Mouse (Mus musculus) intestine, embryonic 16.5 days (tissue): ENCODE measurements around the gene Aff3. TPM values are rescaled to one million over a fixed set of nuclear protein-coding genes. Genes with fewer than 3 reads are reported as not detected.

Source experiments
- ATAC-seq: fragments of 200-750 bp; cut with Nextera tagmentation; 2 replicates; pipeline ENCODE4 v1.8.0; 2017; ENCODE audit warnings: moderate TSS enrichment, moderate library complexity
- H3K27ac ChIP-seq: fragments of 300-500 bp; sonication (generic); 2 replicates; pipeline ENCODE4 v1.5.1; 2014; ENCODE audit warnings: mild to moderate bottlenecking, low read length
- H3K27me3 ChIP-seq: fragments of 300-500 bp; sonication (generic); replicated peaks from 2 replicates; pipeline ENCODE4 v1.6.1; 2014; ENCODE audit warnings: low read length, control low read depth, mixed read lengths; ENCODE audit not compliant: control insufficient read depth, insufficient read depth
- H3K36me3 ChIP-seq: fragments of 300-500 bp; sonication (generic); 2 replicates; pipeline ENCODE4 v1.6.1; 2014; ENCODE audit warnings: low read length, control low read depth; ENCODE audit not compliant: control insufficient read depth, insufficient read depth
- H3K4me1 ChIP-seq: fragments of 300-500 bp; sonication (generic); 2 replicates; pipeline ENCODE4 v1.6.1; 2014; ENCODE audit warnings: low read length, control low read depth, mixed read lengths; ENCODE audit not compliant: control insufficient read depth, insufficient read depth
- H3K4me2 ChIP-seq: fragments of 300-500 bp; sonication (generic); 2 replicates; pipeline ENCODE4 v1.6.1; 2014; ENCODE audit warnings: low read depth, low read length, control low read depth
- H3K4me3 ChIP-seq: fragments of 300-500 bp; sonication (generic); 2 replicates; pipeline ENCODE4 v1.5.1; 2014; ENCODE audit warnings: mild to moderate bottlenecking, low read length
- H3K9ac ChIP-seq: fragments of 300-500 bp; sonication (generic); 2 replicates; pipeline ENCODE4 v1.6.1; 2014; ENCODE audit warnings: low read depth, low read length
- H3K9me3 ChIP-seq: fragments of 300-500 bp; sonication (generic); 2 replicates; pipeline ENCODE4 v1.6.1; 2016; ENCODE audit warnings: low read length, control low read depth; ENCODE audit not compliant: control insufficient read depth
- WGBS: fragments of 180-500 bp; shearing (Covaris S2); extraction: QIAGEN DNeasy Blood & Tissue Kit; methylation state at CpG from one replicate; pipeline ENCODE4 v1.1.7; 2014; 5-methylcytosine and 5-hydroxymethylcytosine counted together
- polyA plus RNA-seq: library from polyadenylated mRNA; unstranded; fragments of >200 nt; fragmentation: Nextera tagmentation; extraction: Ambion mirVana; gene quantifications from 2 replicates; pipeline ENCODE4 v1.2.1, GENCODE M21; 2015

Aff3 gene
- polyA plus RNA-seq, 1 experiment from 2014 or later, result 2.1 TPM

DNA sequence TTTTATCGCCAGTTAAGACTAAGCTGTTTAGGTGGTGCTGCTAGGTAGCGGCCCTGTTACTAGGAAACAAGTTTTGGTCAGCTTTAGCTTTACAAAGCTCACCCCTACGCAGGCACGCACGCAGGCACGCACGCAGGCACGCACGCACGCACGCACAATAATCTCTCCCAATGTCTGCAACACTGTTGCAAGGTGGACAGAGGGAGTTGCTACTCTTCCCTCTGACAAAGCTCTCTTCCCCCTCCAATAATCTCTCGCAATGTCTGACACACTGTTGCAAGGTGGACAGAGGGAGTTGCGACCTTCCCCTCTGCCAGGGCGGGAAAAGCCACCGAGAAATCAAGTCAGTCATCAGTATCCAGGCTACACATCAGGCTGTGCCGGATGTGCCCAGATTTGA, 425.2 kb downstream of the Aff3 start:
- 94% methylated on average over 16 of the region's 16 CpGs for WGBS
- no peak overlapping the region for H3K9ac ChIP-seq
- peaks cover 16% of the 10 kb centered on the region for H3K4me1 ChIP-seq
- no peaks in the 10 kb centered on the region for H3K27me3 ChIP-seq
- no peak overlapping the region for H3K27ac ChIP-seq
- no peaks in the 10 kb centered on the region for H3K36me3 ChIP-seq
- H3K9me3 ChIP-seq, result no peaks in the 10 kb centered on the region
- no peak overlapping the region for H3K4me2 ChIP-seq
- H3K4me3 ChIP-seq, result no peak overlapping the region
- ATAC-seq, result no peak

DNA sequence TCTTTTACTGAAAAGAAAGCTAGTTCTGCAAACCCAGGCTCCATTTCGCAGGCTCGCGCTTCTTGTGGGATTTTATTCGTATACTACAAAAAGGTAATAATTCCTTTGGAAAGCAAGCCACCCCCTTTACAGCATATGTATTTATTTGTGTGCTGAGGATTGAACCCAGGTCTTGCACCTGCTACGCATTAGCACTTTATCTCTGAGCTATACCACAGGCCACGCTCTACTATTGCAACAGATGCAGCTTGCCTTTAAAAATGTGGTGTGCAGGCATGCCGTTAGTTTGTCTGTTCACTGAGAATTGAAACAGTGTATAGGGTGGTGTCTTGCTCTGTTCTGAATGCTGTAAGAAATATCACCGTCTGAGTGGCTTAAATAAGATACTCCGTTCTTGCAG, 426.9 kb downstream of the Aff3 start:
- Histone ChIP-seq H3K4me2 (no peak overlapping the region), H3K9me3 (no peaks in the 10 kb centered on the region), H3K4me3 (no peak overlapping the region), H3K27me3 (no peaks in the 10 kb centered on the region), H3K9ac (no peak overlapping the region), H3K36me3 (no peaks in the 10 kb centered on the region), H3K4me1 (peaks cover 16% of the 10 kb centered on the region), H3K27ac (no peak overlapping the region)
- ATAC-seq, result no peak
- 94% methylated on average over 9 of the region's 9 CpGs for WGBS

DNA sequence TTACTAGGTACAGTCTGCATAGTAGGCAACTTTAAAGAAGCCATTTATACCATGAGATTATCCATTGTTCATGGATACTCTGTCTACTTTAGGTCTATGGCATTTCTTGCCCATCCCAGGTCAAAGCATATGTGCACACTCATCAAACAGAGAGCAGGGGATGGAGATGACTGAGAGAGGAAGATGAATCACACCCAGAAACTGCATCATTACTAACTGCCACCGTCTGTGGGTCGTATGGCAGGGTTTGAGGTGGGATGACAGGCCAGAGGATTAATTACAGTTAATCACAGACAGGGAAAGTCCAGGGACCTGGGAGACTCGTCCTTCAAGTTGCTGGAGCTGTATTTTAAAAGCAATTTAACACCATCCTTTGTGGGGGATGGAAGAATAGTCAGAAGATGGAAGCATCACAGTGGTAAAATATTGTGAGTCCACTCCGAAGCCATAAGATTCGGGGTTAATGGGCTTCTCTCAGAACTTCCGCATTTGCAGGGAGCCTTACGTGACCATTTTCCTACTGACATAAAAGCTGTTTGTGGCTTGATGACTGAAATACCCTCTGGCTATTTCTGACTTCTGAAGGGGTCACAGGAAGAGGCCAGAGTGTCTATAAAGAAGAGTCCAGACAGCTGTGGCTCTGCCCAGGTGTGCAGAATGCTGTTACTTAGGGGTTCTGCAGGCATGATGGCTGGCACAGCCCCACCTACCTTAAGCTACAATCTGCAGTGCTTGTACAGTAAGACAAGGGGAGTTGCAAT, 427.5 kb downstream of the Aff3 start:
- ATAC-seq, result no peak
- H3K9ac ChIP-seq, result no peak overlapping the region
- H3K27ac ChIP-seq, result no peak overlapping the region
- H3K4me3 ChIP-seq, result no peak overlapping the region
- H3K36me3 ChIP-seq, result no peaks in the 10 kb centered on the region
- H3K4me2 ChIP-seq, result no peak overlapping the region
- no peaks in the 10 kb centered on the region for H3K9me3 ChIP-seq
- H3K4me1 ChIP-seq, result peaks cover 11% of the 10 kb centered on the region
- no peaks in the 10 kb centered on the region for H3K27me3 ChIP-seq
- 64% methylated on average over 7 of the region's 7 CpGs for WGBS

DNA sequence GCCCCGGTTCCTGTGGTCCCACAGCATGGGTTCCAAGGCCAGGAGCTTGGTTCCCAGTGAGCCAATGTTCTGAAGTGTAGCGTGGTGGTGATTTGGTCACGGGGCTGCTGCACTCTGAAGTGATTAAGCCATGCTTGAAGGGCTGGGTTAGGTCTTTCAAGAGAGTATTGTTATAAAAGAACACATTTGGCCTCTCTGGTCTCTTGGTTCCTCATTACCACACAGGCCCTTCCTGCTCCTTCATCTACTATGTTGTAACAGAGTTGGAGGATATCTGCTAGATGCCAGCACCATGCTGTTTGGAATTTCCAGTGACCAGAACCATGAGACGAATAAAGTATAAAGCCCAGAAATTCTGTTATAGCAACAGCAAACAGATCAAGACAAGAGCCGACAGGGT, 431.6 kb downstream of the Aff3 start:
- no peaks in the 10 kb centered on the region; the same call in 1 of the 2 replicates for H3K4me1 ChIP-seq
- H3K36me3 ChIP-seq, result no peaks in the 10 kb centered on the region
- H3K9me3 ChIP-seq, result no peaks in the 10 kb centered on the region
- H3K27ac ChIP-seq, result no peak overlapping the region
- H3K9ac ChIP-seq, result no peak overlapping the region
- no peak overlapping the region for H3K4me2 ChIP-seq
- H3K4me3 ChIP-seq, result no peak overlapping the region
- H3K27me3 ChIP-seq, result no peaks in the 10 kb centered on the region
- ATAC-seq, result no peak
- WGBS, result 92% methylated on average over 5 of the region's 5 CpGs

DNA sequence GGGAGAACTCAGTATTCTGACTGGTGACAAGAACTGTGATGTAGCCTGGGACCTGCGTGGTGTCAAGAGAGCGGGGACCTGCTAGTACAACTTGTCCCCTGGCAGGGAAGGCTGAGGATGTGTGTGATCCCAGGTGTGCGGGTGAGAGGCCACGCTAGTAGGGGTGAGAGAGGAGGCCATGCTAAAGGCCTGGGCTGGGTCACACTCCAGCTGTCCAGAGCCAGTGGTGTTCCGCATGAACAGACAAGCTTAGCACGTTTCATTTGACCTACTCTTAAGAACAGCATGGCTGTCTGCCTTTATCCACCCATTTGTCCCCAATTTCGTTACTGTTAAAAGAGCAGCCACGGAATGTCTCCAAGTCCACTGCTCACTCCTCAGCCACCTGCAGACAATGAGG, 434.7 kb downstream of the Aff3 start:
- H3K27me3 ChIP-seq, result no peaks in the 10 kb centered on the region
- ATAC-seq, result no peak

DNA sequence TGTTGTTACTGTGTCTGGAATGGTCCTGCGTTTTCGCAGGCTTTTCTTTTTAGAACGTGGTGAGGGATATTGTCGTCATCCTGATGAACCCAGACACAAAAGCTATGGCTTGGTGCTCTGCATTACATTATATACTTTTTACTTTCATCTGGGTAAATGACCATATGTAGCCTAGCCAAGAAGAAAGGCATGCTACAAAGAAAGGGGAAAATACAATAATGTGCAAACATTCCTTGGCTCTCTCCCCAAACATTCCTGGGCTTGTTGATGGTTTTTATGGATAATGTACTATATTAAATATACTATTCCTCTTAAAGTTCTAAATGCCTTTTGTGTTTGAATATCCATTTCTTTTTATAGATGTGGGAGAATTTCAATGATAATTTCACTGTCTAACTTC, 435.9 kb downstream of the Aff3 start:
- WGBS, result 84% methylated on average over 4 of the region's 4 CpGs
- H3K4me2 ChIP-seq, result no peak overlapping the region
- H3K9me3 ChIP-seq, result 0 out of 2 replicates have a peak, but pooled peaks cover 3% of the 10 kb centered on the region
- no peaks in the 10 kb centered on the region; the same call in 1 of the 2 replicates for H3K4me1 ChIP-seq
- no peaks in the 10 kb centered on the region for H3K27me3 ChIP-seq
- no peak for ATAC-seq
- no peaks in the 10 kb centered on the region for H3K36me3 ChIP-seq
- no peak overlapping the region for H3K27ac ChIP-seq
- H3K4me3 ChIP-seq, result no peak overlapping the region
- no peak overlapping the region for H3K9ac ChIP-seq

More for the DNA sequence above, 434.7 kb downstream of the Aff3 start:
- Histone ChIP-seq H3K27ac (no peak overlapping the region), H3K36me3 (no peaks in the 10 kb centered on the region), H3K4me3 (no peak overlapping the region), H3K9ac (no peak overlapping the region), H3K4me2 (no peak overlapping the region), H3K4me1 (no peaks in the 10 kb centered on the region; the same call in 1 of the 2 replicates), H3K9me3 (no peaks in the 10 kb centered on the region)
- 89% methylated on average over 8 of the region's 8 CpGs for WGBS

DNA sequence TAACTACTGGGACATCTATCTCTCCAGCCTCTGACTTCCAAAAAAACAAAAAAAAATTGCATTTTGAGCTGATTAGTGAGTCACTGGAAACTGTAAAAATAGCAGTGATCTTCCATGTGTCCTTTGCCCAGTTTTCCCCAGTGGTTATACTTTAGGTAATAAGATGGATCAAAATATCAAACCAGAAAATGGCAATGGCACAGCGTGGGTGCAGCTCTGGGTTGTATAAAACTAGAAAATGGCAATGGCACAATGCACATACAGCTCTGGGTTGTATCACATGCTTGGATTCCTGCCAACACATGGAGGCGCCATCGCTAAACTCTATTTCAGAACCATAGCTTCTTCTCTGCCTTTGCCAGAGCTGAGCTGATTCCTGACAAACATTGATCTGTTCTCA, 439.6 kb downstream of the Aff3 start:
- Histone ChIP-seq H3K9me3 (0 out of 2 replicates have a peak, but pooled peaks cover 3% of the 10 kb centered on the region), H3K4me3 (no peak overlapping the region), H3K9ac (no peak overlapping the region), H3K4me1 (no peaks in the 10 kb centered on the region; the same call in 1 of the 2 replicates), H3K27ac (no peak overlapping the region), H3K4me2 (no peak overlapping the region), H3K27me3 (no peaks in the 10 kb centered on the region), H3K36me3 (no peaks in the 10 kb centered on the region)
- ATAC-seq, result no peak
- 96% methylated on average over 3 of the region's 3 CpGs for WGBS

DNA sequence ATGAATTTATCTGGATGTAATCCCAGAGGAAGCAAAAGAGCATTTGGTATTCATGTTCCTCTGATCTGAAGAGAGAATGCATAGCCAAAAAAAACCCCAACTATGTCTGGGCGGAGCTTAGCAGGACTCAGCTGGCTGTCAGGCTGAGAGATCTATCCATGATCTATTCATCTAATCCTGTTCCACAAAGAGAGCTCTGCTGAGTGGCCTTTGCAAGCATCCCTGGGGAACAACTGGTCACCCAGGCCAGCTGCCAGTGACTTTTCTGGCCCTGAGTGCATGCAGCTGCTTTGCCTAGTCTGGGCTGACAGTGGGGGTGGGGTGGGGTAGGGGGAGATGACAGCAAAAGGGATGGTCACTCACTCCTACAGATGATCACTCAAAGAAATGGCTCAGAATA, 442.6 kb downstream of the Aff3 start:
- 94% methylated on average over 1 of the region's 1 CpGs for WGBS
- H3K9me3 ChIP-seq, result 0 out of 2 replicates have a peak, but pooled peaks cover 3% of the 10 kb centered on the region
- H3K4me1 ChIP-seq, result peaks cover 4% of the 10 kb centered on the region; the same call in 1 of the 2 replicates
- H3K4me2 ChIP-seq, result no peak overlapping the region
- no peaks in the 10 kb centered on the region for H3K27me3 ChIP-seq
- H3K9ac ChIP-seq, result no peak overlapping the region
- no peaks in the 10 kb centered on the region for H3K36me3 ChIP-seq
- H3K27ac ChIP-seq, result no peak overlapping the region
- ATAC-seq, result no peak
- no peak overlapping the region for H3K4me3 ChIP-seq

DNA sequence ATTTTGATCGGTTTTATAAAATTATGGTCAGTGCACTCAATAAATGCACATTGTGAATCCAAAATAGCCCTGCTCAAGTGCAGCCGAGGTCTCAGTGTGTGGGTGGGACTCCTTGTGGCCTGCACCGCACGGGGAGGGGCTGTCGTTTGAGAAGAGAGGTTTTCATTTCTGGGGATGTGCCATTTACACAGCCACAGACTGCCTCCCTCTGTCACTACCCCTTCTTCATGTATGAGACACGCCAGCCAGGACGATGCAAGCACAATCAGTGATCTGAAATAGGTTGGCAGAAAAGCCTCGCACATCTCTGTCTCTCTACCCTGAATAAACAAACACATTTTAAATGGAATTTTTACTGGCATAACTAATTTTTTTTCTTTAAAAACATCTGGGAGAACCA, 443.3 kb downstream of the Aff3 start:
- Histone ChIP-seq H3K4me1 (peaks cover 4% of the 10 kb centered on the region; the same call in 1 of the 2 replicates), H3K9me3 (0 out of 2 replicates have a peak, but pooled peaks cover 3% of the 10 kb centered on the region), H3K27me3 (no peaks in the 10 kb centered on the region), H3K4me2 (no peak overlapping the region), H3K36me3 (no peaks in the 10 kb centered on the region), H3K27ac (no peak overlapping the region), H3K4me3 (no peak overlapping the region), H3K9ac (no peak overlapping the region)
- no peak for ATAC-seq
- WGBS, result 77% methylated on average over 8 of the region's 8 CpGs
